Mouse (Mus musculus) olfactory bulb, adult 2 months (tissue): Measurements from ENCODE around the gene Pcx. TPM values are rescaled to one million over a fixed set of nuclear protein-coding genes. Genes with fewer than 3 reads are reported as not detected.

Source experiments
- H3K27ac ChIP-seq: fragments of 200-500 bp; 2 replicates; pipeline ENCODE4 v1.5.1; 2012; ENCODE audit warnings: low read depth, low read length; ENCODE audit not compliant: insufficient read depth
- H3K4me1 ChIP-seq: fragments of 200-500 bp; 2 replicates; pipeline ENCODE4 v1.6.1; 2012; ENCODE audit warnings: low read length; ENCODE audit not compliant: control insufficient read depth, insufficient read depth
- H3K4me3 ChIP-seq: fragments of 200-500 bp; 2 replicates; pipeline ENCODE4 v1.5.1; 2012; ENCODE audit warnings: mild to moderate bottlenecking, low read depth, low read length, moderate library complexity; ENCODE audit not compliant: insufficient read depth
- CTCF ChIP-seq: fragments of 200-500 bp; IDR thresholded peaks from 2 replicates; pipeline ENCODE4 v1.5.1; 2012; ENCODE audit warnings: low read depth, mild to moderate bottlenecking, low read length, moderate library complexity; ENCODE audit not compliant: insufficient read depth
- POLR2A ChIP-seq: fragments of 200-500 bp; IDR thresholded peaks from 2 replicates; pipeline ENCODE4 v1.6.1; 2012; ENCODE audit warnings: mild to moderate bottlenecking, low read depth, low read length, moderate library complexity; ENCODE audit not compliant: insufficient read depth
- WGBS: fragments of 180-500 bp; shearing (Covaris S2); methylation state at CpG from one replicate; pipeline ENCODE4 v1.1.7; 2018; 5-methylcytosine and 5-hydroxymethylcytosine counted together
- polyA plus RNA-seq: library from polyadenylated mRNA; stranded (reverse); fragments of >200 nt; gene quantifications from 2 replicates; pipeline ENCODE4 v1.2.4, GENCODE M21; 2012; ENCODE audit warnings: low replicate concordance; ENCODE audit not compliant: missing spikeins, insufficient read depth, insufficient read length

The Pcx gene
- polyA plus RNA-seq, result not detected in 2 replicates

GRCm38 (mm10) chr19:4509986-4510963, at the start of gene Pcx:
Pcx (plus strand) TSS chr19:4510472.
- Histone ChIP-seq H3K27ac (0 out of 2 replicates have a peak within 1 kb of the TSS, but pooled peaks have one; percentile 18), H3K4me1 (peaks cover 12% of the 10 kb centered on the region), H3K4me3 (peak within 1 kb of the TSS; percentile 72)
- under 1% methylated on average over 81 of the region's 82 CpGs for WGBS
- TF ChIP-seq POLR2A (peak; percentile 62), CTCF (no peak)

GRCm38 (mm10) chr19:4461981-4462380, 48.3 kb upstream of the Pcx start:
- TF ChIP-seq CTCF (no peak), POLR2A (no peak)
- WGBS, result 84% methylated on average over 8 of the region's 8 CpGs
- no peak overlapping the region for H3K4me3 ChIP-seq

GRCm38 (mm10) chr19:4464666-4465065, 45.6 kb upstream of the Pcx start:
- WGBS, result 70% methylated on average over 4 of the region's 4 CpGs
- no peak for TF ChIP-seq POLR2A
- TF ChIP-seq CTCF, result no peak
- H3K4me3 ChIP-seq, result no peak overlapping the region
- H3K4me1 ChIP-seq, result peaks cover 11% of the 10 kb centered on the region
- H3K27ac ChIP-seq, result peak overlapping the region; percentile 38; the same call in 1 of the 2 replicates

More at GRCm38 (mm10) chr19:4461981-4462380, 48.3 kb upstream of the Pcx start:
- Histone ChIP-seq H3K4me1 (peaks cover 11% of the 10 kb centered on the region), H3K27ac (no peak overlapping the region)

- peaks cover 13% of the 10 kb centered on the region for H3K4me1 ChIP-seq
- TF ChIP-seq POLR2A (no peak), CTCF (no peak)
- WGBS, result 34% methylated on average over 5 of the region's 5 CpGs
- no peak overlapping the region for H3K4me3 ChIP-seq
- no peak overlapping the region for H3K27ac ChIP-seq
Observed at GRCm38 (mm10) chr19:4468363-4468762, 41.9 kb upstream of the Pcx start.

- Histone ChIP-seq H3K27ac (no peak overlapping the region), H3K4me3 (no peak overlapping the region), H3K4me1 (peaks cover 28% of the 10 kb centered on the region)
- TF ChIP-seq CTCF (no peak), POLR2A (no peak)
- WGBS, result 91% methylated on average over 5 of the region's 5 CpGs
Observed at GRCm38 (mm10) chr19:4473549-4473948, 36.7 kb upstream of the Pcx start.

GRCm38 (mm10) chr19:4474739-4475138, 35.5 kb upstream of the Pcx start:
- 79% methylated on average over 3 of the region's 3 CpGs for WGBS
- H3K4me1 ChIP-seq, result peaks cover 28% of the 10 kb centered on the region
- TF ChIP-seq POLR2A, result no peak
- no peak for TF ChIP-seq CTCF
- no peak overlapping the region for H3K4me3 ChIP-seq
- no peak overlapping the region for H3K27ac ChIP-seq

GRCm38 (mm10) chr19:4475224-4475925, 34.9 kb upstream of the Pcx start:
- Histone ChIP-seq H3K27ac (no peak overlapping the region), H3K4me3 (no peak overlapping the region), H3K4me1 (peaks cover 26% of the 10 kb centered on the region)
- TF ChIP-seq POLR2A, result no peak
- TF ChIP-seq CTCF, result no peak
- 68% methylated on average over 11 of the region's 11 CpGs for WGBS

- peak overlapping the region; percentile 74 for H3K27ac ChIP-seq
- peak overlapping the region; percentile 61 for H3K4me3 ChIP-seq
- TF ChIP-seq CTCF (no peak), POLR2A (peak; percentile 65)
- WGBS, result under 1% methylated on average over 70 of the region's 70 CpGs
- peaks cover 26% of the 10 kb centered on the region for H3K4me1 ChIP-seq
Observed at GRCm38 (mm10) chr19:4476601-4477257, 33.5 kb upstream of the Pcx start.
